Mouse (Mus musculus): ENCODE results near the gene Ttc6.

Gene Ttc6

GRCm38 (mm10) chr12:57662986-57663674 is 99.2 kb downstream of the Ttc6 start:
- DNase-seq, result no peak

- no peak for DNase-seq
Measured at GRCm38 (mm10) chr12:57672414-57672813, 108.5 kb downstream of the Ttc6 start.

- DNase-seq, result no peak
Measured at GRCm38 (mm10) chr12:57684967-57685423, 121.1 kb downstream of the Ttc6 start.

- DNase-seq, result no peak
Measured at GRCm38 (mm10) chr12:57709966-57710365, 146.1 kb downstream of the Ttc6 start.

- no peak for DNase-seq
Measured at GRCm38 (mm10) chr12:57764720-57765119, 200.8 kb downstream of the Ttc6 start.

- no peak for DNase-seq
Measured at GRCm38 (mm10) chr12:57776290-57776997, 212.5 kb downstream of the Ttc6 start.

- no peak for DNase-seq
Measured at GRCm38 (mm10) chr12:57781926-57782325, 218.0 kb downstream of the Ttc6 start.

- peak in 1 of 2 experiments; percentile 6 for DNase-seq
Measured at GRCm38 (mm10) chr12:57787471-57787870, 223.6 kb downstream of the Ttc6 start.

Data from kidney, adult 8-10 months (tissue).